Mouse (Mus musculus) R1 (cell line): ENCODE results near the gene Nrg3.

Experiments used
- DNase-seq: peaks from one replicate; pipeline ENCODE4 v3.0.0-alpha.2; 2018; ENCODE audit warnings: low read depth, low spot score

Nrg3 gene

GRCm38 (mm10) chr14:38629671-38630070 lies 843.2 kb downstream of the Nrg3 start:
- no peak for DNase-seq

GRCm38 (mm10) chr14:38628862-38629619 lies 843.8 kb downstream of the Nrg3 start:
- DNase-seq: no peak

- no peak for DNase-seq
Measured at GRCm38 (mm10) chr14:38616969-38617368, 855.9 kb downstream of the Nrg3 start.

GRCm38 (mm10) chr14:38597735-38598134 lies 875.2 kb downstream of the Nrg3 start:
- no peak for DNase-seq

GRCm38 (mm10) chr14:38594297-38594696 lies 878.6 kb downstream of the Nrg3 start:
- DNase-seq: no peak

- DNase-seq: no peak
Measured at GRCm38 (mm10) chr14:38576796-38577195, 896.1 kb downstream of the Nrg3 start.

GRCm38 (mm10) chr14:38568184-38568583 lies 904.7 kb downstream of the Nrg3 start:
- DNase-seq: no peak

GRCm38 (mm10) chr14:38566182-38566581 lies 906.7 kb downstream of the Nrg3 start:
- no peak for DNase-seq

GRCm38 (mm10) chr14:38554636-38555035 lies 918.3 kb downstream of the Nrg3 start:
- no peak for DNase-seq

GRCm38 (mm10) chr14:38547257-38547656 lies 925.6 kb downstream of the Nrg3 start:
- no peak for DNase-seq

GRCm38 (mm10) chr14:38535181-38535580 lies 937.7 kb downstream of the Nrg3 start:
- DNase-seq: no peak

- no peak for DNase-seq
Measured at GRCm38 (mm10) chr14:38533495-38533894, 939.4 kb downstream of the Nrg3 start.

GRCm38 (mm10) chr14:38516232-38516631 lies 956.7 kb downstream of the Nrg3 start:
- DNase-seq: no peak

GRCm38 (mm10) chr14:38509016-38509415 lies 963.9 kb downstream of the Nrg3 start:
- no peak for DNase-seq

- DNase-seq: no peak
Measured at GRCm38 (mm10) chr14:38494970-38495369, 977.9 kb downstream of the Nrg3 start.

GRCm38 (mm10) chr14:38447086-38447485 lies 1025.8 kb downstream of the Nrg3 start:
- DNase-seq: no peak

- DNase-seq: no peak
Measured at GRCm38 (mm10) chr14:38444788-38445187, 1028.1 kb downstream of the Nrg3 start.

- no peak for DNase-seq
Measured at GRCm38 (mm10) chr14:38433793-38434589, 1038.9 kb downstream of the Nrg3 start.

- no peak for DNase-seq
Measured at GRCm38 (mm10) chr14:38374660-38375059, 1098.2 kb downstream of the Nrg3 start.

GRCm38 (mm10) chr14:38340967-38341366 lies 1131.9 kb downstream of the Nrg3 start:
- no peak for DNase-seq

GRCm38 (mm10) chr14:38322841-38323240 lies 1150.0 kb downstream of the Nrg3 start:
- DNase-seq: peak; percentile 81

- peak; percentile 92 for DNase-seq
Measured at GRCm38 (mm10) chr14:38320619-38321340, 1152.1 kb downstream of the Nrg3 start.
